Mouse (Mus musculus): ENCODE data around the gene Angel1. TPM values are rescaled to one million over a fixed set of nuclear protein-coding genes. Genes with fewer than 3 reads are reported as not detected.

Angel1 gene
- polyA plus RNA-seq, 1 experiment from 2014 or later, result 6.2 TPM

GRCm38 (mm10) chr12:86734319-86734810 lies 8.1 kb upstream of the Angel1 start, which contains the start of gene Lrrc74a:
Gene Lrrc74a, plus strand, starts transcription at chr12:86734369.
- Histone ChIP-seq H3K4me2 (ENCODE audit: low read length) (no peak within 1 kb of the TSS), H3K27me3 (ENCODE audit: insufficient read depth, low read length) (no peaks in the 10 kb centered on the region), H3K27ac (no peak within 1 kb of the TSS), H3K36me3 (ENCODE audit: insufficient read depth, low read length) (no peaks in the 10 kb centered on the region), H3K9ac (ENCODE audit: low read depth, low read length) (no peak within 1 kb of the TSS), H3K4me1 (replicated peaks; ENCODE audit: insufficient read depth, low read length) (no peaks in the 10 kb centered on the region), H3K9me3 (replicated peaks; ENCODE audit: low read length) (no peaks in the 10 kb centered on the region), H3K4me3 (replicated peaks; ENCODE audit: low read depth, low read length) (no peak within 1 kb of the TSS)
- DNase-seq (ENCODE audit: low spot score) (no peak), ATAC-seq (replicated peaks; ENCODE audit: low FRiP score, low read depth) (no peak)
- 83% methylated on average over 8 of the region's 8 CpGs for WGBS
- TF ChIP-seq CTCF (IDR thresholded peaks at IDR 0.05; ENCODE audit: low read depth), result no peak

- Histone ChIP-seq H3K27me3 (ENCODE audit: insufficient read depth, low read length) (no peaks in the 10 kb centered on the region), H3K4me1 (replicated peaks; ENCODE audit: insufficient read depth, low read length) (no peaks in the 10 kb centered on the region), H3K4me3 (replicated peaks; ENCODE audit: low read depth, low read length) (peak overlapping the region; percentile 60), H3K36me3 (ENCODE audit: insufficient read depth, low read length) (no peaks in the 10 kb centered on the region), H3K27ac (no peak overlapping the region), H3K9ac (ENCODE audit: low read depth, low read length) (peak overlapping the region; percentile 61), H3K9me3 (replicated peaks; ENCODE audit: low read length) (no peaks in the 10 kb centered on the region), H3K4me2 (ENCODE audit: low read length) (peak overlapping the region; percentile 94)
- no peak; the same call in 1 of the 2 replicates for ATAC-seq (replicated peaks; ENCODE audit: low FRiP score, low read depth)
- DNase-seq (ENCODE audit: low spot score), result peak; percentile 56
- WGBS, result under 1% methylated on average over 19 of the region's 19 CpGs
- no peak for TF ChIP-seq CTCF (IDR thresholded peaks at IDR 0.05; ENCODE audit: low read depth)
Observed at GRCm38 (mm10) chr12:86725706-86726105, 554 bp downstream of the Angel1 start.

GRCm38 (mm10) chr12:86724300-86724699 lies 2.0 kb downstream of the Angel1 start:
- H3K9ac ChIP-seq (ENCODE audit: low read depth, low read length), result no peak overlapping the region
- no peak for ATAC-seq (replicated peaks; ENCODE audit: low FRiP score, low read depth)

GRCm38 (mm10) chr12:86721453-86721852 lies 4.8 kb downstream of the Angel1 start:
- no peaks in the 10 kb centered on the region for H3K9me3 ChIP-seq (replicated peaks; ENCODE audit: low read length)
- H3K36me3 ChIP-seq (ENCODE audit: insufficient read depth, low read length), result no peaks in the 10 kb centered on the region
- H3K9ac ChIP-seq (ENCODE audit: low read depth, low read length), result no peak overlapping the region
- DNase-seq (ENCODE audit: low spot score), result no peak
- no peak for TF ChIP-seq CTCF (IDR thresholded peaks at IDR 0.05; ENCODE audit: low read depth)
- H3K4me2 ChIP-seq (ENCODE audit: low read length), result no peak overlapping the region
- H3K4me1 ChIP-seq (replicated peaks; ENCODE audit: insufficient read depth, low read length), result no peaks in the 10 kb centered on the region
- no peak for ATAC-seq (replicated peaks; ENCODE audit: low FRiP score, low read depth)
- no peak overlapping the region for H3K4me3 ChIP-seq (replicated peaks; ENCODE audit: low read depth, low read length)
- 84% methylated on average over 5 of the region's 5 CpGs for WGBS
- no peaks in the 10 kb centered on the region for H3K27me3 ChIP-seq (ENCODE audit: insufficient read depth, low read length)
- H3K27ac ChIP-seq, result no peak overlapping the region

More at GRCm38 (mm10) chr12:86724300-86724699, 2.0 kb downstream of the Angel1 start:
- TF ChIP-seq CTCF (IDR thresholded peaks at IDR 0.05; ENCODE audit: low read depth), result no peak
- no peak for DNase-seq (ENCODE audit: low spot score)
- Histone ChIP-seq H3K36me3 (ENCODE audit: insufficient read depth, low read length) (no peaks in the 10 kb centered on the region), H3K4me2 (ENCODE audit: low read length) (no peak overlapping the region), H3K9me3 (replicated peaks; ENCODE audit: low read length) (no peaks in the 10 kb centered on the region), H3K27me3 (ENCODE audit: insufficient read depth, low read length) (no peaks in the 10 kb centered on the region), H3K27ac (no peak overlapping the region), H3K4me3 (replicated peaks; ENCODE audit: low read depth, low read length) (no peak overlapping the region), H3K4me1 (replicated peaks; ENCODE audit: insufficient read depth, low read length) (no peaks in the 10 kb centered on the region)
- 84% methylated on average over 2 of the region's 2 CpGs for WGBS

GRCm38 (mm10) chr12:86719961-86720639 lies 6.2 kb downstream of the Angel1 start:
- H3K9ac ChIP-seq (ENCODE audit: low read depth, low read length), result no peak overlapping the region
- ATAC-seq (replicated peaks; ENCODE audit: low FRiP score, low read depth), result no peak
- H3K27me3 ChIP-seq (ENCODE audit: insufficient read depth, low read length), result no peaks in the 10 kb centered on the region
- H3K4me2 ChIP-seq (ENCODE audit: low read length), result no peak overlapping the region
- H3K4me3 ChIP-seq (replicated peaks; ENCODE audit: low read depth, low read length), result no peak overlapping the region
- no peaks in the 10 kb centered on the region for H3K36me3 ChIP-seq (ENCODE audit: insufficient read depth, low read length)
- no peak overlapping the region for H3K27ac ChIP-seq
- no peaks in the 10 kb centered on the region for H3K4me1 ChIP-seq (replicated peaks; ENCODE audit: insufficient read depth, low read length)
- 85% methylated on average over 18 of the region's 18 CpGs for WGBS
- H3K9me3 ChIP-seq (replicated peaks; ENCODE audit: low read length), result no peaks in the 10 kb centered on the region
- DNase-seq (ENCODE audit: low spot score), result no peak
- TF ChIP-seq CTCF (IDR thresholded peaks at IDR 0.05; ENCODE audit: low read depth), result no peak

GRCm38 (mm10) chr12:86716962-86717361 lies 9.3 kb downstream of the Angel1 start:
- Histone ChIP-seq H3K4me3 (replicated peaks; ENCODE audit: low read depth, low read length) (no peak overlapping the region), H3K4me1 (replicated peaks; ENCODE audit: insufficient read depth, low read length) (no peaks in the 10 kb centered on the region), H3K27me3 (ENCODE audit: insufficient read depth, low read length) (no peaks in the 10 kb centered on the region), H3K4me2 (ENCODE audit: low read length) (no peak overlapping the region), H3K9me3 (replicated peaks; ENCODE audit: low read length) (no peaks in the 10 kb centered on the region), H3K9ac (ENCODE audit: low read depth, low read length) (no peak overlapping the region), H3K27ac (no peak overlapping the region), H3K36me3 (ENCODE audit: insufficient read depth, low read length) (no peaks in the 10 kb centered on the region)
- DNase-seq (ENCODE audit: low spot score) (no peak), ATAC-seq (replicated peaks; ENCODE audit: low FRiP score, low read depth) (no peak)
- no peak for TF ChIP-seq CTCF (IDR thresholded peaks at IDR 0.05; ENCODE audit: low read depth)
- WGBS, result 84% methylated on average over 11 of the region's 11 CpGs

All from kidney, postnatal 0 days (tissue).